Mouse (Mus musculus) ES-Bruce4 (cell line): ENCODE measurements at regions not wholly inside any gene's neighbourhood (a gene's known extent, or its start where the extent isn't known, plus 50 kb on each side); places are given as distances from the start of the nearest gene placed in this dataset.

Experiments used
- H3K27ac ChIP-seq: 2 replicates; pipeline ENCODE4 v1.5.1; 2012; ENCODE audit warnings: low read length, inconsistent platforms; ENCODE audit not compliant: insufficient read depth
- H3K27me3 ChIP-seq: 2 replicates; pipeline ENCODE4 v1.6.1; 2012; ENCODE audit warnings: mild to moderate bottlenecking, low read length, inconsistent platforms; ENCODE audit not compliant: control insufficient read depth, poor library complexity, insufficient read depth, severe bottlenecking
- H3K36me3 ChIP-seq: 2 replicates; pipeline ENCODE4 v1.6.1; 2012; ENCODE audit warnings: inconsistent platforms, mild to moderate bottlenecking, low read length, moderate library complexity; ENCODE audit not compliant: control insufficient read depth, poor library complexity, insufficient read depth, severe bottlenecking
- H3K4me1 ChIP-seq: one replicate; pipeline ENCODE4 v1.8.1; 2011; ENCODE audit warnings: low read length; ENCODE audit not compliant: control insufficient read depth, insufficient read depth
- H3K4me3 ChIP-seq: 2 replicates; pipeline ENCODE4 v1.5.1; 2011; ENCODE audit warnings: low read depth, mild to moderate bottlenecking, low read length
- H3K9ac ChIP-seq: 2 replicates; pipeline ENCODE4 v1.6.1; 2012; ENCODE audit warnings: low read depth, mild to moderate bottlenecking, inconsistent platforms; ENCODE audit not compliant: poor library complexity, severe bottlenecking
- H3K9me3 ChIP-seq: replicated peaks from 2 replicates; pipeline ENCODE4 v1.6.1; 2012; ENCODE audit warnings: mild to moderate bottlenecking, low read length, inconsistent platforms; ENCODE audit not compliant: control insufficient read depth, poor library complexity, insufficient read depth, severe bottlenecking
- CTCF ChIP-seq: IDR thresholded peaks from one replicate; pipeline ENCODE4 v1.8.1; 2011; ENCODE audit warnings: low read depth, low read length
- EP300 ChIP-seq: IDR thresholded peaks from 2 replicates; pipeline ENCODE4 v1.6.1; 2011; ENCODE audit warnings: low read depth, low read length; ENCODE audit not compliant: insufficient read depth
- POLR2A ChIP-seq: IDR thresholded peaks from one replicate; pipeline ENCODE4 v1.8.1; 2011; ENCODE audit warnings: low read length; ENCODE audit not compliant: insufficient read depth

- H3K9me3 ChIP-seq: no peaks in the 10 kb centered on the region
- no peak overlapping the region for H3K27ac ChIP-seq
- no peak for TF ChIP-seq EP300
- TF ChIP-seq POLR2A: no peak
- no peak for TF ChIP-seq CTCF
- no peaks in the 10 kb centered on the region for H3K36me3 ChIP-seq
- no peak overlapping the region for H3K9ac ChIP-seq
- H3K4me3 ChIP-seq: no peak overlapping the region
- H3K4me1 ChIP-seq: no peaks in the 10 kb centered on the region
- H3K27me3 ChIP-seq: no peaks in the 10 kb centered on the region
These were observed 344.7 kb upstream of the Nfe2l3 start for GRCm38 (mm10) chr6:51087806-51088205.

GRCm38 (mm10) chr6:51088641-51089372 lies 343.7 kb upstream of the Nfe2l3 start:
- Histone ChIP-seq H3K9me3 (no peaks in the 10 kb centered on the region), H3K27ac (no peak overlapping the region), H3K4me1 (no peaks in the 10 kb centered on the region), H3K4me3 (no peak overlapping the region), H3K36me3 (no peaks in the 10 kb centered on the region), H3K9ac (no peak overlapping the region), H3K27me3 (no peaks in the 10 kb centered on the region)
- TF ChIP-seq POLR2A: no peak
- TF ChIP-seq EP300: no peak
- TF ChIP-seq CTCF: no peak

GRCm38 (mm10) chr6:51093196-51093595 lies 339.3 kb upstream of the Nfe2l3 start:
- H3K9ac ChIP-seq: no peak overlapping the region
- H3K27me3 ChIP-seq: no peaks in the 10 kb centered on the region
- H3K4me3 ChIP-seq: no peak overlapping the region
- no peaks in the 10 kb centered on the region for H3K36me3 ChIP-seq
- no peaks in the 10 kb centered on the region for H3K4me1 ChIP-seq
- no peak overlapping the region for H3K27ac ChIP-seq
- no peak for TF ChIP-seq CTCF
- no peak for TF ChIP-seq POLR2A
- TF ChIP-seq EP300: no peak
- no peaks in the 10 kb centered on the region for H3K9me3 ChIP-seq

- Histone ChIP-seq H3K4me1 (no peaks in the 10 kb centered on the region), H3K9ac (no peak overlapping the region), H3K27me3 (no peaks in the 10 kb centered on the region), H3K27ac (no peak overlapping the region), H3K9me3 (no peaks in the 10 kb centered on the region), H3K36me3 (no peaks in the 10 kb centered on the region), H3K4me3 (no peak overlapping the region)
- no peak for TF ChIP-seq CTCF
- TF ChIP-seq POLR2A: no peak
- no peak for TF ChIP-seq EP300
These were observed 338.2 kb upstream of the Nfe2l3 start for GRCm38 (mm10) chr6:51094304-51094703.

- no peak overlapping the region for H3K27ac ChIP-seq
- H3K9ac ChIP-seq: no peak overlapping the region
These were observed 335.0 kb upstream of the Nfe2l3 start for GRCm38 (mm10) chr6:51097488-51097887.

GRCm38 (mm10) chr6:51100341-51100740 lies 332.1 kb upstream of the Nfe2l3 start:
- Histone ChIP-seq H3K36me3 (no peaks in the 10 kb centered on the region), H3K4me1 (no peaks in the 10 kb centered on the region), H3K4me3 (no peak overlapping the region), H3K9ac (no peak overlapping the region), H3K27ac (no peak overlapping the region), H3K9me3 (no peaks in the 10 kb centered on the region), H3K27me3 (no peaks in the 10 kb centered on the region)
- no peak for TF ChIP-seq CTCF
- no peak for TF ChIP-seq POLR2A
- TF ChIP-seq EP300: no peak

More at GRCm38 (mm10) chr6:51097488-51097887, 335.0 kb upstream of the Nfe2l3 start:
- Histone ChIP-seq H3K4me1 (no peaks in the 10 kb centered on the region), H3K27me3 (no peaks in the 10 kb centered on the region), H3K9me3 (no peaks in the 10 kb centered on the region), H3K4me3 (no peak overlapping the region), H3K36me3 (no peaks in the 10 kb centered on the region)
- no peak for TF ChIP-seq EP300
- no peak for TF ChIP-seq POLR2A
- no peak for TF ChIP-seq CTCF
